Mouse (Mus musculus): ENCODE data around the gene Ppp6c. TPM values are rescaled to one million over a fixed set of nuclear protein-coding genes. Genes with fewer than 3 reads are reported as not detected.

The Ppp6c gene
- polyA plus RNA-seq, 1 experiment: 81.1 TPM

DNA sequence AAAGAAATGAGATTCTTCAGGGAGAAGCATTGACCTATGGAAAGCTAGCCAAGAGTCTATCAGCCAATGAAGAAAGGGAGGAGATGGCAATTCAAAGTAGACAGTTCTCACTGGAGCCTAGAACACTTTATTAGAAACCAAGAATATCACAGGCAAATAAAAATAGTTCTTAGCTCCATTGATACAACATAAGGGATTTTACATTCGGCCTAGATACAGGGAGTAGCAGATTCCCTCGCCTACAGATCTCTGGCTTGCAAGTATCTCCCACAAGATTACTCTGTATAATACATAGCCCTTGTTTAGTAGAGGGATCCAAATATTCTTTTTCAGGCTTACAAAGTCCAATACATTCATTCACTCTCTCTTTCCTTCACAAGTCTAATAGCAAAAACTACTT is 31.4 kb downstream of the Ppp6c start:
- Histone ChIP-seq H3K4me3 (ENCODE audit: low read depth, low read length) (no peak overlapping the region), H3K9ac (ENCODE audit: low read depth, poor library complexity, severe bottlenecking) (no peak overlapping the region), H3K27ac (ENCODE audit: insufficient read depth, low read length) (no peak overlapping the region), H3K9me3 (replicated peaks; ENCODE audit: control insufficient read depth, insufficient read depth, low read length, poor library complexity, severe bottlenecking) (no peaks in the 10 kb centered on the region), H3K4me1 (ENCODE audit: control insufficient read depth, insufficient read depth, low read length) (no peaks in the 10 kb centered on the region), H3K27me3 (ENCODE audit: control insufficient read depth, insufficient read depth, low read length, poor library complexity, severe bottlenecking) (no peaks in the 10 kb centered on the region), H3K36me3 (ENCODE audit: control insufficient read depth, insufficient read depth, low read length, poor library complexity, severe bottlenecking) (peaks cover 3% of the 10 kb centered on the region)
- TF ChIP-seq CTCF (IDR thresholded peaks at IDR 0.05; ENCODE audit: low read depth, low read length) (no peak), POLR2A (IDR thresholded peaks at IDR 0.05; ENCODE audit: insufficient read depth, low read length) (no peak), EP300 (IDR thresholded peaks at IDR 0.05; ENCODE audit: insufficient read depth, low read depth, low read length) (no peak)

GRCm38 (mm10) chr2:39190561-39191056 is 35.6 kb downstream of the Ppp6c start, which contains the start of gene Scai:
Gene Scai (minus strand): TSS chr2:39190734.
- peak within 1 kb of the TSS; percentile 34; the same call in 1 of the 2 replicates for H3K27ac ChIP-seq (ENCODE audit: insufficient read depth, low read length)
- H3K9me3 ChIP-seq (replicated peaks; ENCODE audit: control insufficient read depth, insufficient read depth, low read length, poor library complexity, severe bottlenecking): no peaks in the 10 kb centered on the region
- H3K36me3 ChIP-seq (ENCODE audit: control insufficient read depth, insufficient read depth, low read length, poor library complexity, severe bottlenecking): no peaks in the 10 kb centered on the region
- no peaks in the 10 kb centered on the region for H3K27me3 ChIP-seq (ENCODE audit: control insufficient read depth, insufficient read depth, low read length, poor library complexity, severe bottlenecking)
- H3K4me3 ChIP-seq (ENCODE audit: low read depth, low read length): peak within 1 kb of the TSS; percentile 86
- TF ChIP-seq EP300 (IDR thresholded peaks at IDR 0.05; ENCODE audit: insufficient read depth, low read depth, low read length): no peak
- TF ChIP-seq CTCF (IDR thresholded peaks at IDR 0.05; ENCODE audit: low read depth, low read length): peak; percentile 69
- peak within 1 kb of the TSS; percentile 84 for H3K9ac ChIP-seq (ENCODE audit: low read depth, poor library complexity, severe bottlenecking)
- no peaks in the 10 kb centered on the region for H3K4me1 ChIP-seq (ENCODE audit: control insufficient read depth, insufficient read depth, low read length)

GRCm38 (mm10) chr2:39189961-39190560 is 36.2 kb downstream of the Ppp6c start:
- Histone ChIP-seq H3K27ac (ENCODE audit: insufficient read depth, low read length) (peak overlapping the region; percentile 34; the same call in 1 of the 2 replicates), H3K9me3 (replicated peaks; ENCODE audit: control insufficient read depth, insufficient read depth, low read length, poor library complexity, severe bottlenecking) (no peaks in the 10 kb centered on the region), H3K27me3 (ENCODE audit: control insufficient read depth, insufficient read depth, low read length, poor library complexity, severe bottlenecking) (no peaks in the 10 kb centered on the region), H3K36me3 (ENCODE audit: control insufficient read depth, insufficient read depth, low read length, poor library complexity, severe bottlenecking) (no peaks in the 10 kb centered on the region; the same call in 1 of the 2 replicates), H3K4me3 (ENCODE audit: low read depth, low read length) (peak overlapping the region; percentile 86), H3K9ac (ENCODE audit: low read depth, poor library complexity, severe bottlenecking) (peak overlapping the region; percentile 84), H3K4me1 (ENCODE audit: control insufficient read depth, insufficient read depth, low read length) (no peaks in the 10 kb centered on the region)
- no peak for TF ChIP-seq EP300 (IDR thresholded peaks at IDR 0.05; ENCODE audit: insufficient read depth, low read depth, low read length)

GRCm38 (mm10) chr2:39185942-39186341 is 40.3 kb downstream of the Ppp6c start:
- Histone ChIP-seq H3K27ac (ENCODE audit: insufficient read depth, low read length) (no peak overlapping the region), H3K27me3 (ENCODE audit: control insufficient read depth, insufficient read depth, low read length, poor library complexity, severe bottlenecking) (no peaks in the 10 kb centered on the region), H3K4me3 (ENCODE audit: low read depth, low read length) (no peak overlapping the region), H3K36me3 (ENCODE audit: control insufficient read depth, insufficient read depth, low read length, poor library complexity, severe bottlenecking) (no peaks in the 10 kb centered on the region; the same call in 1 of the 2 replicates), H3K4me1 (ENCODE audit: control insufficient read depth, insufficient read depth, low read length) (no peaks in the 10 kb centered on the region), H3K9me3 (replicated peaks; ENCODE audit: control insufficient read depth, insufficient read depth, low read length, poor library complexity, severe bottlenecking) (no peaks in the 10 kb centered on the region), H3K9ac (ENCODE audit: low read depth, poor library complexity, severe bottlenecking) (no peak overlapping the region)
- TF ChIP-seq CTCF (IDR thresholded peaks at IDR 0.05; ENCODE audit: low read depth, low read length) (no peak), EP300 (IDR thresholded peaks at IDR 0.05; ENCODE audit: insufficient read depth, low read depth, low read length) (no peak), POLR2A (IDR thresholded peaks at IDR 0.05; ENCODE audit: insufficient read depth, low read length) (no peak)

DNA sequence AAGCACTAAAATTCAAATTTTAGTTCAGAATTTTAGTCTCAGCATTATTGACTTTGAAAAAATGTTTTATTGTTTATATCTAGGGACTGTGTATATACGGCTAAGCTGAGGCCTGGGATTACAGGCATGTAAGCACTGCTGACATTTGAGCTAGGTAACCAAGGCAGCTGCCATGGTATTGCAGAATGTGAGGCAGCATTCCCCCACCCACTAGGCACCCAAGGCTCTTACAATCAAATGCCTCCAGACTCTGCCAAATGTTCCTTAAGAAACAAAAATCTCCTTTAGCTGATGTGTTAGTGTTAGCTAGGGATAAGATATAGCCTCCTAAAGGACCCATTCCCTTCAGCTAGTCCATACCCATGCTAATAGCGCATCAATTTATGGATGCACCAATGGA is 42.7 kb downstream of the Ppp6c start:
- no peak overlapping the region for H3K4me3 ChIP-seq (ENCODE audit: low read depth, low read length)
- H3K4me1 ChIP-seq (ENCODE audit: control insufficient read depth, insufficient read depth, low read length): no peaks in the 10 kb centered on the region
- TF ChIP-seq CTCF (IDR thresholded peaks at IDR 0.05; ENCODE audit: low read depth, low read length) (no peak), POLR2A (IDR thresholded peaks at IDR 0.05; ENCODE audit: insufficient read depth, low read length) (no peak), EP300 (IDR thresholded peaks at IDR 0.05; ENCODE audit: insufficient read depth, low read depth, low read length) (no peak)
- H3K27me3 ChIP-seq (ENCODE audit: control insufficient read depth, insufficient read depth, low read length, poor library complexity, severe bottlenecking): no peaks in the 10 kb centered on the region
- no peaks in the 10 kb centered on the region for H3K9me3 ChIP-seq (replicated peaks; ENCODE audit: control insufficient read depth, insufficient read depth, low read length, poor library complexity, severe bottlenecking)
- H3K36me3 ChIP-seq (ENCODE audit: control insufficient read depth, insufficient read depth, low read length, poor library complexity, severe bottlenecking): no peaks in the 10 kb centered on the region; the same call in 1 of the 2 replicates
- H3K27ac ChIP-seq (ENCODE audit: insufficient read depth, low read length): no peak overlapping the region
- no peak overlapping the region for H3K9ac ChIP-seq (ENCODE audit: low read depth, poor library complexity, severe bottlenecking)

DNA sequence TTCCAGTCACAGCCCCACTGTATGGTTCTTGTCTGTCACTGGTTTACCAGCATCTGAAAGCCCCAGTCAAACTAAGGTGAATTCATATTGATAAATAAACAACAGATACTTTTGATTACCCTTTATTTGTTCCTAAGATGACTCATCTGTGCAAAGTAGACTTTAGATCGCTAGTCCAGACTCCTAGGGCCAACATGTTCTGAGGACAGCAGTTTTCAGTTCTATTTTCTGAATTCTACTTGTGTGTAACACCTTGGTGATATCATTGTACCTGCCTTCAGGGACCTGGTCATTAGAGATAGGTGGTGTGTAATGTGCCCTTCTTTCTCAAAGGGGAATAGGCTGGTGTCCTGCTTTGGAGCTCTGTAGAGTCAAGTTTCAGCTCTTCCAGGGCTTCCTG is 65.3 kb downstream of the Ppp6c start:
- Histone ChIP-seq H3K4me3 (ENCODE audit: low read depth, low read length) (no peak overlapping the region), H3K27me3 (ENCODE audit: control insufficient read depth, insufficient read depth, low read length, poor library complexity, severe bottlenecking) (no peaks in the 10 kb centered on the region), H3K27ac (ENCODE audit: insufficient read depth, low read length) (no peak overlapping the region), H3K9ac (ENCODE audit: low read depth, poor library complexity, severe bottlenecking) (no peak overlapping the region), H3K36me3 (ENCODE audit: control insufficient read depth, insufficient read depth, low read length, poor library complexity, severe bottlenecking) (peaks cover 3% of the 10 kb centered on the region; the same call in 1 of the 2 replicates), H3K4me1 (ENCODE audit: control insufficient read depth, insufficient read depth, low read length) (peaks cover 1% of the 10 kb centered on the region), H3K9me3 (replicated peaks; ENCODE audit: control insufficient read depth, insufficient read depth, low read length, poor library complexity, severe bottlenecking) (no peaks in the 10 kb centered on the region)
- TF ChIP-seq EP300 (IDR thresholded peaks at IDR 0.05; ENCODE audit: insufficient read depth, low read depth, low read length) (no peak), CTCF (IDR thresholded peaks at IDR 0.05; ENCODE audit: low read depth, low read length) (no peak), POLR2A (IDR thresholded peaks at IDR 0.05; ENCODE audit: insufficient read depth, low read length) (no peak)
